ENCODE assay signal across 9 mouse cellular contexts in the genomic region with DNA sequence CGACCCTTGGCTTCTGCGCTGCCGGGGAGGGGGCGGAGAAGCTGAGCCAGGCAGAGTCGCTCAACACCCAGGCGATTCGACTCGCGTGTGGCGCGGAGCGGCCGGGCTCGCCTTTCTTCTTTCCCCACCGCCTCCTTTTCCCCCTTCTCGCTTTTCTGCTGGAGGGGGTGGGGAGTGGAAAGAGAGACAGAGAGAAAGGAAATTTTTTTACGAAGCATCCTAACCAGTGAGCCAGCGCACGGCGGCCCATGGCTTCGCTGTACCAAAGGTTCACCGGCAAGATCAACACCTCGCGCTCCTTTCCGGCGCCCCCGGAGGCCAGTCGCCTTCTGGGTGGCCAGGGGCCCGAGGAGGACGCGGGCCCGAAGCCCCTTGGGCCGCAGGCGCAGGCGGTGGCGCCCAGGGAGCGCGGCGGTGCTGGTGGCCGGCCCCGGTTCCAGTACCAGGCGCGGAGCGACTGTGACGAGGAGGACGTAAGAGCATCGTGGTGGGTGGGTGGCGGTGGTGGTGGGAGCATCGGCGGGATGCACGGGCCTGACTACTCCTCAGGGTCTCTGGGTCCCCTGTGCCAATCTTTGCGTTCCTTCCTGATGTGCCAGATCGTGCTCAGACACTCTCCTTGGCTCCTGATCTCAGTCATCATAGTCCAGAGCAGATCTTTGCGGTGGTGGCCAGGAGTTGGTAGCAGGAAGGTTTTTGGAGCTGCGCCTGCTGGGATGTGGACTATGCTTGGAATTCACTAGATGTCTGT.
DNase-seq lines count a peak whose midpoint lies in the region; ATAC-seq lines count a peak whose summit lies in the region.
"Had no signal": no experiment of that assay in that cellular context is flagged by ENCODE, and none has a peak within 500 bp of the region (broad histone marks: within the 10 kb centered on the region; RNA-seq: fewer than 3 reads in every experiment).

No protein-coding gene starts in this region.

- H3K27me3 ChIP-seq in heart, embryonic 14.5 days (ENCODE audit: control insufficient read depth, insufficient read depth, low read length), result peaks cover 39% of the 10 kb centered on the region
- peaks cover 18% of the 10 kb centered on the region for H3K27me3 ChIP-seq in limb, embryonic 11.5 days (ENCODE audit: control insufficient read depth, insufficient read depth, low read length)
- H3K27me3 ChIP-seq: CH12.LX had no signal

- H3K27ac ChIP-seq in heart, embryonic 14.5 days (replicated peaks in 1 of 2; ENCODE audit: control insufficient read depth in 1 of 2, insufficient read depth in 1 of 2, low read depth in 2 of 2, low read length in 2 of 2), result no peak overlapping the region
- H3K27ac ChIP-seq in limb, embryonic 11.5 days (replicated peaks; ENCODE audit: low read depth, low read length), result no peak overlapping the region

- H3K4me1 ChIP-seq in heart, embryonic 14.5 days (ENCODE audit: control insufficient read depth in 2 of 2, insufficient read depth in 2 of 2, low read length in 2 of 2), result no peaks in the 10 kb centered on the region
- 0 out of 2 replicates have a peak, but pooled peaks cover 2% of the 10 kb centered on the region for H3K4me1 ChIP-seq in limb, embryonic 11.5 days (ENCODE audit: control insufficient read depth, insufficient read depth, low read length)

- 2% methylated on average over 49 of the region's 55 CpGs for WGBS in heart, embryonic 14.5 days
- 2% methylated on average over 46 of the region's 55 CpGs for WGBS in limb, embryonic 11.5 days

- no peak for DNase-seq in heart, postnatal 4 days
- peak; percentile 57 for DNase-seq in cerebellum, adult 9-10 months
- DNase-seq in limb, embryonic 11.5 days (ENCODE audit: low spot score), result peak; percentile 26
- DNase-seq in right cerebral cortex, postnatal 14 days, result peak; percentile 52
- no peak for DNase-seq in lung, postnatal 14 days

- H3K4me2 ChIP-seq in heart, embryonic 14.5 days (ENCODE audit: low read length), result peak overlapping the region; percentile 59
- peak overlapping the region; percentile 51 for H3K4me2 ChIP-seq in limb, embryonic 11.5 days (ENCODE audit: low read depth, severe bottlenecking)

- no peak overlapping the region for H3K9ac ChIP-seq in heart, embryonic 14.5 days (ENCODE audit: low read length)
- no peak overlapping the region for H3K9ac ChIP-seq in limb, embryonic 11.5 days (ENCODE audit: low read length)

- no peak for ATAC-seq in heart, embryonic 14.5 days (ENCODE audit: insufficient number of reproducible peaks, insufficient read depth, low FRiP score, low read depth)
- peak; percentile 83 for ATAC-seq in frontal cortex, adult (ENCODE audit: low TSS enrichment)
- ATAC-seq in limb, embryonic 11.5 days (ENCODE audit: insufficient number of reproducible peaks, low FRiP score, low TSS enrichment, low read depth), result no peak
- ATAC-seq in erythroid progenitor cell, adult 5-6 weeks (replicated peaks; ENCODE audit: low FRiP score, poor library complexity, severe bottlenecking), result no peak

- H3K36me3 ChIP-seq in heart, embryonic 14.5 days (ENCODE audit: control insufficient read depth, insufficient read depth, low read length), result no peaks in the 10 kb centered on the region
- no peaks in the 10 kb centered on the region for H3K36me3 ChIP-seq in limb, embryonic 11.5 days (ENCODE audit: control insufficient read depth, insufficient read depth, low read length)

- H3K4me3 ChIP-seq in heart, embryonic 14.5 days (ENCODE audit: control insufficient read depth in 1 of 2, insufficient read depth in 1 of 2, low read depth in 1 of 2, low read length in 2 of 2), result peak overlapping the region; percentile 11 to 22; a peak in 3 of 4 replicates
- peak overlapping the region; percentile 22 for H3K4me3 ChIP-seq in limb, embryonic 11.5 days (ENCODE audit: low read depth, low read length)

- no peaks in the 10 kb centered on the region for H3K9me3 ChIP-seq in heart, embryonic 14.5 days (ENCODE audit: control insufficient read depth, low read length)
- no peaks in the 10 kb centered on the region for H3K9me3 ChIP-seq in limb, embryonic 11.5 days (ENCODE audit: control insufficient read depth, low read length)

Comparison
In these comparisons a context has a peak if more than half of its experiments do, and no peak if none do; other contexts are left out.
1. DNase-seq: peak in cerebellum, adult 9-10 months (single experiment), limb, embryonic 11.5 days (single experiment) and right cerebral cortex, postnatal 14 days (single experiment); none in heart, postnatal 4 days (single experiment) and lung, postnatal 14 days (single experiment).